ENCODE assay signal across 8 mouse cellular contexts in genomic region chr7:38141747-38142545, GRCm38 (mm10). TPM values are rescaled to one million over a fixed set of nuclear protein-coding genes. Genes with fewer than 3 reads are reported as not detected.
DNase-seq lines count a peak whose midpoint lies in the region; ATAC-seq lines count a peak whose summit lies in the region.

No protein-coding gene starts in this region.

- no peaks in the 10 kb centered on the region for H3K9me3 ChIP-seq in intestine, embryonic 15.5 days
- H3K9me3 ChIP-seq in midbrain, embryonic 11.5 days (ENCODE audit: control insufficient read depth, low read length): no peaks in the 10 kb centered on the region

- H3K4me2 ChIP-seq in intestine, embryonic 15.5 days (replicated peaks): no peak overlapping the region
- H3K4me2 ChIP-seq in midbrain, embryonic 11.5 days: no peak overlapping the region

- H3K4me3 ChIP-seq in intestine, embryonic 15.5 days (replicated peaks): no peak overlapping the region
- no peak overlapping the region for H3K4me3 ChIP-seq in midbrain, embryonic 11.5 days (ENCODE audit: low read depth, low read length)

- H3K4me1 ChIP-seq in intestine, embryonic 15.5 days (replicated peaks): no peaks in the 10 kb centered on the region
- H3K4me1 ChIP-seq in midbrain, embryonic 11.5 days (ENCODE audit: control insufficient read depth, insufficient read depth, low read length): no peaks in the 10 kb centered on the region

- intact Hi-C loops in left cerebral cortex, postnatal 10 days (cut with DNase I): loop anchor here (5.0 kb wide), 2 partner anchors 80 to 770 kb away; no protein-coding TSS in a partner anchor

- WGBS in intestine, embryonic 15.5 days: 61% methylated on average over 13 of the region's 13 CpGs
- WGBS in midbrain, embryonic 11.5 days: 68% methylated on average over 13 of the region's 13 CpGs

- no peaks in the 10 kb centered on the region for H3K27me3 ChIP-seq in intestine, embryonic 15.5 days (replicated peaks)
- H3K27me3 ChIP-seq in midbrain, embryonic 11.5 days (ENCODE audit: control insufficient read depth, insufficient read depth, low read length): no peaks in the 10 kb centered on the region

- H3K27ac ChIP-seq in intestine, embryonic 15.5 days: no peak overlapping the region
- H3K27ac ChIP-seq in midbrain, embryonic 11.5 days (ENCODE audit: low read depth, low read length): no peak overlapping the region

- peak; percentile 96 for ATAC-seq in common myeloid progenitor, adult 5-6 weeks (replicated peaks; ENCODE audit: low read depth, poor library complexity, severe bottlenecking)
- ATAC-seq in intestine, embryonic 15.5 days: peak; percentile 83
- peak; percentile 81 for ATAC-seq in midbrain, embryonic 11.5 days (ENCODE audit: low FRiP score)

- no peak overlapping the region for H3K9ac ChIP-seq in intestine, embryonic 15.5 days
- H3K9ac ChIP-seq in midbrain, embryonic 11.5 days (ENCODE audit: low read length): no peak overlapping the region

- peak; percentile 76 to 94 for DNase-seq in adrenal gland, adult (ENCODE audit: inconsistent age in 2 of 2, low spot score in 1 of 2)
- peak; percentile 59 to 70 for DNase-seq in gastrocnemius, adult 8-10 months (ENCODE audit: low spot score in 2 of 2)
- peak; percentile 69 to 85 for DNase-seq in left cerebral cortex, postnatal 10 days (ENCODE audit: extremely low spot score in 1 of 2, low spot score in 2 of 2)
- peak; percentile 99 for DNase-seq in midbrain, embryonic 11.5 days (ENCODE audit: low spot score, missing footprints)
- peak; percentile 95 for DNase-seq in right cerebral cortex, postnatal 4 days
- peak; percentile 73 to 80 for DNase-seq in urinary bladder, postnatal 36 days (ENCODE audit: low spot score in 2 of 2)

- H3K36me3 ChIP-seq in intestine, embryonic 15.5 days: no peaks in the 10 kb centered on the region
- no peaks in the 10 kb centered on the region for H3K36me3 ChIP-seq in midbrain, embryonic 11.5 days (ENCODE audit: control insufficient read depth, insufficient read depth, low read length)

RNA-seq across cellular contexts. Expression of gene Ccne1, which starts 34.6 kb away (rescaled TPM):
- total RNA-seq in common myeloid progenitor, adult 5-6 weeks (2017): 36.2 and 40.1 TPM in 2 replicates
- 1 to 10 TPM in 1 of 4 experiments, under 1 TPM in 3; 0.13 to 1.1 (median 0.23) TPM for total RNA-seq in gastrocnemius, adult 8-10 months (2022)
- 57.2 and 59.4 TPM in 2 replicates for polyA plus RNA-seq in intestine, embryonic 15.5 days (2015; fragmentation: Nextera tagmentation; extraction: Ambion mirVana)
- 10 to 100 TPM; 13.0 to 15.2 TPM for total RNA-seq in left cerebral cortex, postnatal 10 days (2021)
- 55.1 and 55.6 TPM in 2 replicates for polyA plus RNA-seq in midbrain, embryonic 11.5 days (2014; fragmentation: Nextera tagmentation; extraction: Ambion mirVana)

RNA-seq across cellular contexts. Expression of gene 1600014C10Rik, which starts 41.1 kb away (rescaled TPM):
- total RNA-seq in common myeloid progenitor, adult 5-6 weeks (2017): 12.0 and 15.2 TPM in 2 replicates
- total RNA-seq in gastrocnemius, adult 8-10 months (2022): 10 to 100 TPM; 25.9 to 32.4 (median 27.0) TPM
- 13.5 and 13.9 TPM in 2 replicates for polyA plus RNA-seq in intestine, embryonic 15.5 days (2015; fragmentation: Nextera tagmentation; extraction: Ambion mirVana)
- total RNA-seq in left cerebral cortex, postnatal 10 days (2021): 10 to 100 TPM; 18.6 to 19.2 TPM
- polyA plus RNA-seq in midbrain, embryonic 11.5 days (2014; fragmentation: Nextera tagmentation; extraction: Ambion mirVana): 17.0 and 17.2 TPM in 2 replicates

Comparison
In these comparisons a context has a peak if more than half of its experiments do, and no peak if none do; other contexts are left out.
1. RNA of gene Ccne1, which starts 34.6 kb away (total RNA-seq): 36.2 to 40.1 TPM in common myeloid progenitor, adult 5-6 weeks and 13.0 to 15.2 TPM in left cerebral cortex, postnatal 10 days; 0.13 to 1.1 TPM in gastrocnemius, adult 8-10 months; every median in the first group is over 4 times any median in the second.
2. Peak in every context shown above with its lines, with median percentiles within 50 percentile points of each other: DNase-seq and ATAC-seq.